In genomic region chr8:47935461-47935860, GRCm38 (mm10) we compare ENCODE assay signal across 24 mouse cellular contexts. TPM values are rescaled to one million over a fixed set of nuclear protein-coding genes. Genes with fewer than 3 reads are reported as not detected.
DNase-seq lines count a peak whose midpoint lies in the region; ATAC-seq and TF ChIP-seq lines count a peak whose summit lies in the region.
"Had no signal": no experiment of that assay in that cellular context is flagged by ENCODE, and none has a peak within 500 bp of the region (broad histone marks: within the 10 kb centered on the region; RNA-seq: fewer than 3 reads in every experiment).

No protein-coding gene starts in this region.

- H3K9ac ChIP-seq in kidney, postnatal 0 days (ENCODE audit: low read depth, low read length), result no peak overlapping the region
- H3K9ac ChIP-seq: forebrain, postnatal 0 days; heart, embryonic 12.5 days; heart, embryonic 15.5 days; hindbrain, embryonic 14.5 days had no signal

- 0 out of 2 replicates have a peak, but pooled peaks cover 3% of the 10 kb centered on the region for H3K36me3 ChIP-seq in kidney, postnatal 0 days (ENCODE audit: insufficient read depth, low read length)
- H3K36me3 ChIP-seq: heart, embryonic 12.5 days; heart, embryonic 15.5 days had no signal

- 70% methylated on average over 5 of the region's 5 CpGs for WGBS in kidney, postnatal 0 days

- no peaks in the 10 kb centered on the region for H3K9me3 ChIP-seq in kidney, postnatal 0 days (replicated peaks; ENCODE audit: low read length)
- H3K9me3 ChIP-seq: heart, embryonic 12.5 days; heart, embryonic 15.5 days had no signal

- no peaks in the 10 kb centered on the region for H3K27me3 ChIP-seq in kidney, postnatal 0 days (ENCODE audit: insufficient read depth, low read length)
- H3K27me3 ChIP-seq: heart, embryonic 12.5 days; heart, embryonic 15.5 days had no signal

- TF ChIP-seq CTCF in kidney, postnatal 0 days (IDR thresholded peaks at IDR 0.05; ENCODE audit: low read depth), result no peak
- no peak for TF ChIP-seq CTCF in embryonic fibroblast, embryonic 13.5 days (IDR thresholded peaks at IDR 0.05; ENCODE audit: borderline replicate concordance, insufficient read depth, low read length)

- peak; percentile 87 for DNase-seq in heart, adult 11 months
- no peak for DNase-seq in heart, postnatal 25 days (ENCODE audit: low spot score)
- DNase-seq in kidney, postnatal 0 days (ENCODE audit: low spot score), result no peak
- DNase-seq in kidney, postnatal 14 days, result no peak
- no peak for DNase-seq in cerebellum, postnatal 10 days
- DNase-seq: adrenal gland, adult 8-10 months; adrenal gland, postnatal 25 days; cerebellum, adult 11-12 months; cerebellum, adult 8-10 months; cerebellum, postnatal 14 days; forebrain, postnatal 0 days; gastrocnemius, adult 2 months; gastrocnemius, postnatal 14 days; heart, adult 18-20 months; heart, postnatal 10 days; heart, postnatal 4 days had no signal

- 0 out of 2 replicates have a peak overlapping the region, but pooled peaks have one; percentile 21 for H3K27ac ChIP-seq in kidney, postnatal 0 days
- H3K27ac ChIP-seq in embryonic fibroblast, embryonic 13.5 days (ENCODE audit: insufficient read depth, low read length), result peak overlapping the region; percentile 17
- H3K27ac ChIP-seq: gastrocnemius, adult 2 months; heart, embryonic 15.5 days; hindbrain, embryonic 14.5 days; hindbrain, postnatal 0 days had no signal

- no peak overlapping the region for H3K4me3 ChIP-seq in kidney, postnatal 0 days (replicated peaks; ENCODE audit: low read depth, low read length)
- no peak overlapping the region for H3K4me3 ChIP-seq in embryonic fibroblast, embryonic 13.5 days (ENCODE audit: insufficient read depth, low read length)
- H3K4me3 ChIP-seq: gastrocnemius, adult 2 months; heart, embryonic 12.5 days; heart, embryonic 15.5 days had no signal

- TF ChIP-seq POLR2A in embryonic fibroblast, embryonic 13.5 days (IDR thresholded peaks at IDR 0.05; ENCODE audit: low read depth, low read length), result no peak

- ATAC-seq in kidney, postnatal 0 days (replicated peaks; ENCODE audit: low FRiP score, low read depth), result no peak
- ATAC-seq: activated CD4-positive, CD25-positive, alpha-beta regulatory T cell, adult 4 months; CD4-positive, CD25-positive, alpha-beta regulatory T cell, adult 4 months; forebrain, postnatal 0 days; hindbrain, postnatal 0 days; inflammation-experienced regulatory T-cells, adult 6 months had no signal

- H3K4me1 ChIP-seq in kidney, postnatal 0 days (replicated peaks; ENCODE audit: insufficient read depth, low read length), result peaks cover 49% of the 10 kb centered on the region
- peaks cover 36% of the 10 kb centered on the region for H3K4me1 ChIP-seq in embryonic fibroblast, embryonic 13.5 days (ENCODE audit: control insufficient read depth, insufficient read depth, low read length)

- intact Hi-C loops in heart, postnatal 25 days (cut with DNase I), result no loop called here

- no peak overlapping the region for H3K4me2 ChIP-seq in kidney, postnatal 0 days (ENCODE audit: low read length)
- H3K4me2 ChIP-seq: heart, embryonic 12.5 days; heart, embryonic 15.5 days; hindbrain, embryonic 14.5 days had no signal

RNA-seq across cellular contexts. Expression of gene Wwc2, which starts 55.3 kb away (rescaled TPM):
- 10 to 100 TPM; 25.0 to 28.2 TPM for total RNA-seq in heart, postnatal 25 days (2021)
- 18.3 and 19.5 TPM in 2 replicates for polyA plus RNA-seq in kidney, postnatal 0 days (2015; fragmentation: Nextera tagmentation; extraction: Ambion mirVana)
- polyA plus RNA-seq in embryonic fibroblast, embryonic 13.5 days (2011; ENCODE audit: insufficient read length, low read depth, missing spikeins), result 41.4 and 52.9 TPM in 2 replicates
